Mouse (Mus musculus): ENCODE data around the gene Xk.
"Not testable (repeated sequence)": the region's sequence is repeated elsewhere in the genome, so short reads cannot be mapped to it uniquely, and the experiment has no call there.

The Xk gene

DNA sequence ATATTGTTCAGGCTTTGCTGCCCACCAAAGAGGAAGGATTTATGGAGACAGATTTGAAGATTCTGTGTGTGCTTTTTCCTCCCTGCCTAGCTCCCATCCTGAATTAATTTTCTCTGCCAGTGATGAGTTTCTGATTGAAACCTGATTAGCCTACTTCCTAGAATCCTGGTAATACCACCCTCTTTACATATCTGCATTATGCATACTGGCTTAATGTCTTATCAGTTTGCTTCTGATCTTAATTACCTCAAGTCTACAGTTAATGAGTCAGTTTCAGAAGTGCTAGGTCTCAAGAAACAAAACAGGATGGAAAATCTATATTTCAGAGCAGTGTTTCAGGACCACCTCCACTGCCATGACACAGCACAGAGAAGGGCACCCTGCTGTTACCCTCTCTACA lies 43.9 kb downstream of the Xk start:
- DNase-seq (ENCODE audit: low read depth): not testable (repeated sequence)

DNA sequence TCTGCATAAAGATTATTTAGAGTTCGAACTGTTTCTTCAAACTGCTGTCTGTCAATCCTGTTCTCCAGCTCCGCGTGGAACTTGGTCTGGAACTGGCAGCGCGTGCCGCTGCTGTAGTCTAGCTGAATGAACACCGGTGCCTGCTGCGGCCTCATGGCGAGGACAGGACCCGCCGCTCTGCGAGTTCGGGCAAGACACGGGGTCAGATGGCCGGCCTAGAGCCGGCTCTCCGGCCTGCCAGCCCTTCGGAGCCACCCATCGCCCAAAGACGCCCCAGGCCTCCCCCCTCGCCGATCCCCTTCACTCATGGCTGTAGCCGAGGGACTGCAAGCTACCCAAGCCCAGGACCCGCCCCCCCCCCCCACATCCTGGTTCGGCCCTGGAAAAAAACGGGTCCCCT lies 55.4 kb downstream of the Xk start:
- DNase-seq (ENCODE audit: low read depth): not testable (repeated sequence)

DNA sequence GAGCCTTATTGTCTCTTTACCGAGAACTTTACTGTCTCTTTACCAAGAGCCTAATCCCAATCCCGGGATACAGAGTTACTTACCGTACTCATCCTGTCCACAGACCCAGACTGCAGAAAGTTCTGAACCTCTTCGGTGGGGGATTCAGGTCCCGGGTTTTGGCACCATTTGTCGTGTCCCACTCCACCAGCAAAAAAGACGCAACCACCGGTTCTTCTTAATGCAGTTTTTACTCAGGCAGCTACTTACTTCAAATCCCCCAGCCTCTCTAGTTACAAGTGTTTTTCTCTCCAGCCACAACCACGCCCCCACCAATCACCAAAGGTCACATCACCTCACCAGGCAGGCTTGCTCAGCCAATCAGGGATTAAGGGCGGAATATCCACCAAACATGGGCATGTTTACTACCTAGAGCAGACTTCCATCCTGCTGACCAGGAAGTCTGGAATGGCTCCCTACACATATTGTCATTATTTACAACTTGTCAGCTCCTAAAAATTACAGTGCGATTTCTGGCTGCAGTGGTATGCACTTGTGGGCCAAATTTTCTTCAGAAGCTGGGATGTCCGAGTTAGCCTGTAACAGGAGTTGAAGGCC lies 59.9 kb downstream of the Xk start:
- DNase-seq (ENCODE audit: low read depth): peak; percentile 2

DNA sequence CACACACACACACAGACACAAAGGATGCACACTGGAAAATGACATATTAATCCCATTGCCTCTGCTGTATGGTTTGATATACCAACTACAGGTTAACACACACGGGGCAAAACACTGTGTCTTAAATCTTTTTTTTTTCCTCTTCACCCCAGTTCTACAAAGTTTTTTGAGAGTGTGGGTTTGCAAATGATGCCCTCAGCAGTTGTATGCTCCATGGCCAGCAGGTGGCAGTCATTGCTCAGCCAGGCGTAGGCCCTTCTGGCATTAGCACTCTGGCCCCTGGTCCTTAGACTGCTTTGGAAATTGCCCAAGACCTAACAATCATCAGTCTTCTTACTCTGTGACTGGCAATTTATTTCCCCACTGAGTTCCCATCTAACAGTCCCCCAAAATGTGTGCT lies 60.5 kb downstream of the Xk start:
- DNase-seq (ENCODE audit: low read depth): not testable (repeated sequence)

DNA sequence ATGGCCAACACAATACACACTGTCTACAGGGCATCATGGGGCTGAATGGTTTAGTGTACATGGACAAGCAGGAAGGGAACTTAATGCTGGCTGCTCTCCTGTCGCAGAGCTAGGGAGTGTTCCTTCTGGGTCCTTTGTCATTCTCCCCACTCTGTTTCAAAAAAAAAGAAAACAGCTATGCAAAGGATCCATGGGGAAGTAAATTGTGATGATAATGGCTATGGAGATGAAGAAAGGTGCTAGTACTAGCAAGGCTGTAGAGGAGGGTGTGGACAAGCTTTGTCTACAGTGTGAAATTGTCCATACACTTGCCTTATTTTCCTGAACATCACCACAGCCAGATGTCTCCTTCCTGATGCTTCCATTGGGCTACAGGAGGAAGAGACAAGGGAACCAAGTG lies 62.4 kb downstream of the Xk start:
- DNase-seq (ENCODE audit: low read depth): not testable (repeated sequence)

DNA sequence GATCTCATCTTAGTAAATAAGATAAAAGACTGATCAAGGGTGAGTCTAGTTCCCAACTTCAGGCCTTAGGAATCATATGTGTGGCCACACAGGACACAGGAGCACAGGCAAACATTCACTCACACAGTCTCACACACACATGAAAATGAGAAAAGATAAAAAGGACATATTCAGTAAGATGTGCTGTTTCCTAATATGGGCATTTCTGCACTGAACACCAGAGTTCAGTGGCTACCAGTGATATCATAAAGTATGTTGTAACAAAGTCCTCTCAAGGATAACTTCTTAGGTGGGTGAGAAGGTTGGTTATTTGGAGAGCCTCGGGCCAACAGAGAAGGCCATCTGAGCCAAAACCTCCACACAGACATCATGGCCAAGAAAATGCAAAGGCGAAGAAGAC lies 77.8 kb downstream of the Xk start, which contains the start of gene H2al1k:
Gene H2al1k (plus strand): TSS at position 301 of the 400 bp plus-strand sequence.
- DNase-seq (ENCODE audit: low read depth): not testable (repeated sequence)

Data from NIH3T3 (cell line).